Mouse (Mus musculus): ENCODE data around the gene Tescl. TPM values are rescaled to one million over a fixed set of nuclear protein-coding genes. Genes with fewer than 3 reads are reported as not detected.

Tescl gene
- polyA plus RNA-seq, 1 experiment = not detected

GRCm38 (mm10) chr7:24322593-24322992 is 11.1 kb downstream of the Tescl start:
- Histone ChIP-seq H3K4me3 (ENCODE audit: insufficient read depth, low read depth, low read length) (no peak overlapping the region), H3K27ac (ENCODE audit: insufficient read depth, low read depth, low read length) (no peak overlapping the region), H3K4me1 (ENCODE audit: control insufficient read depth, insufficient read depth, low read length) (peaks cover 11% of the 10 kb centered on the region)
- WGBS = 78% methylated on average over 4 of the region's 4 CpGs
- TF ChIP-seq CTCF (IDR thresholded peaks at IDR 0.05; ENCODE audit: insufficient read depth, low read depth, low read length) = no peak
- TF ChIP-seq POLR2A (IDR thresholded peaks at IDR 0.05; ENCODE audit: insufficient read depth, low read depth, low read length) = no peak

- Histone ChIP-seq H3K4me3 (ENCODE audit: insufficient read depth, low read depth, low read length) (no peak overlapping the region), H3K27ac (ENCODE audit: insufficient read depth, low read depth, low read length) (no peak overlapping the region), H3K4me1 (ENCODE audit: control insufficient read depth, insufficient read depth, low read length) (peaks cover 3% of the 10 kb centered on the region; the same call in 1 of the 2 replicates)
- 55% methylated on average over 6 of the region's 6 CpGs for WGBS
- TF ChIP-seq CTCF (IDR thresholded peaks at IDR 0.05; ENCODE audit: insufficient read depth, low read depth, low read length) (no peak), POLR2A (IDR thresholded peaks at IDR 0.05; ENCODE audit: insufficient read depth, low read depth, low read length) (no peak)
Observed at GRCm38 (mm10) chr7:24318942-24319341, 14.8 kb downstream of the Tescl start.

GRCm38 (mm10) chr7:24316567-24317092 is 17.1 kb downstream of the Tescl start, which contains the start of gene Zfp94:
Gene Zfp94, minus strand, starts transcription at chr7:24316666.
- Histone ChIP-seq H3K4me3 (ENCODE audit: insufficient read depth, low read depth, low read length) (peak within 1 kb of the TSS; percentile 52), H3K4me1 (ENCODE audit: control insufficient read depth, insufficient read depth, low read length) (peaks cover 3% of the 10 kb centered on the region; the same call in 1 of the 2 replicates), H3K27ac (ENCODE audit: insufficient read depth, low read depth, low read length) (peak within 1 kb of the TSS; percentile 57)
- WGBS = under 1% methylated on average over 33 of the region's 33 CpGs
- no peak for TF ChIP-seq CTCF (IDR thresholded peaks at IDR 0.05; ENCODE audit: insufficient read depth, low read depth, low read length)
- peak; percentile 21; the same call in 1 of the 2 replicates for TF ChIP-seq POLR2A (IDR thresholded peaks at IDR 0.05; ENCODE audit: insufficient read depth, low read depth, low read length)

DNA sequence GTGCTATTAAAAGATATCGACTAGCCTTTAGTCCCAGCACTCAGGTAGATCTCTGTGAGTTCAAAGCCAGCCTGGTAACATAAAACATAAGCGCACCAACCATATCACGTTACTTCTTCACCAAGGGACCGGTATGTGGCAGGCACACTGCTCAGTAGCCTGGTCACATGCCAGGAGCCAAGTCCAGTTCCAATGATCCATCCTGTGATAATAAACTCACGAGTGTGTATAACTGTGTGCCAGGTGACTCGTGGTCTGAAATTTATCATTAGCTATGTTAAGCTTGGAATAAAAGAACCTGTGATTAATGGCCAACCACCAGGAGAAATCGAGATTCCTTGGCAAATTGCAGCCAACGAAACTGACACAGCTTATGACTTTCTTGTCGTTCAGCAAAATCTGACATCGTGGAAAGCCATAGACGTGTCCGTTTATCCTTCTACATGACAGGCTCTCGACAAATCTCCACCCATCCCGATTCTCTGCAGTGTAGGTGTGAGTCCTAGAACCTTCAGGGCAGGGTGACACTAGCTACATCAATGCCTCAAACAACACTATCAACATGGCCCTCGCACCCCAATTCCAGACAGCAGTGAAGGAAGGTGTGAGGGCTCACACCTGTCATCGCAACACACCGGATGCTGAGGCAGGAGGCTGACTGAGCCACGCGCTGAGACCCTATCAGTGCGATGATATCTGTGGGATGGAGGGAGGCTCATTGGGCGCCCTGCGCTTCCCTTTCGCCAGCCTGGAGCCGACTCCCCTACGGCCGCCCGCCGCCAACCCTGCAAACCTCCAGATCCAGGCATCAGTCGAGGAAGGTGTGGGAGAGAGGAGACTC is 17.8 kb downstream of the Tescl start:
- Histone ChIP-seq H3K27ac (ENCODE audit: insufficient read depth, low read depth, low read length) (peak overlapping the region; percentile 3; the same call in 1 of the 2 replicates), H3K4me3 (ENCODE audit: insufficient read depth, low read depth, low read length) (peak overlapping the region; percentile 52), H3K4me1 (ENCODE audit: control insufficient read depth, insufficient read depth, low read length) (peaks cover 3% of the 10 kb centered on the region; the same call in 1 of the 2 replicates)
- WGBS = 18% methylated on average over 29 of the region's 29 CpGs
- TF ChIP-seq POLR2A (IDR thresholded peaks at IDR 0.05; ENCODE audit: insufficient read depth, low read depth, low read length) = 0 out of 2 replicates have a peak, but pooled peaks have one; percentile 75
- no peak for TF ChIP-seq CTCF (IDR thresholded peaks at IDR 0.05; ENCODE audit: insufficient read depth, low read depth, low read length)

DNA sequence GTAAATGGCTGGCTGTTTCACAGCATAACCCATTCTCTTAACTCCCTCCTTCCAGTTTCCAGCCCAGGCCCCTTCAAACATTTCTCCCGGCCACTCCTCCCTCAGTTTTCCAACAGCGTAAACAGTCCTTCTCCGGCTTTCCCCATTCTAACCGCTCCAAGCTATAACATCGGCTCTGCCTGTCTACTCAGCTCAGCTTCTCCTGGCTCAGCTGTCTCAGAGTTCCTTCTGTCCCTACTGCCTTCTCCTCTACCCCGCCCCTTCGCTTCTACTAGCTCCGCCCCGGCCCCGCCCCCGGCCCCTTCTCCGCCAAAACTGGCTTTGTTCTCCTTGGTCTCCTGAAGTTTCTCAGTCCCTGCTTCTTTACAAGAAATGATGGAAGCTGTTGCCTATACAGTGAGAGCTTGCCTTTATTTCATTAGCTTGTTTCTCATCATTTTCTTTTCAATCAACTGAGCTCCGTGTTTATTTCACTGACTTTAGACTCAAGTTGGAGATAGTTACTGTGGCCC is 32.9 kb downstream of the Tescl start, which contains the start of gene Zfp61:
Zfp61 (minus strand) TSS at position 462 of the 512 bp plus-strand sequence.
- no peak for TF ChIP-seq CTCF (IDR thresholded peaks at IDR 0.05; ENCODE audit: insufficient read depth, low read depth, low read length)
- no peak for TF ChIP-seq POLR2A (IDR thresholded peaks at IDR 0.05; ENCODE audit: insufficient read depth, low read depth, low read length)
- 4% methylated on average over 13 of the region's 13 CpGs for WGBS
- Histone ChIP-seq H3K4me3 (ENCODE audit: insufficient read depth, low read depth, low read length) (0 out of 2 replicates have a peak within 1 kb of the TSS, but pooled peaks have one; percentile 22), H3K27ac (ENCODE audit: insufficient read depth, low read depth, low read length) (no peak within 1 kb of the TSS), H3K4me1 (ENCODE audit: control insufficient read depth, insufficient read depth, low read length) (peaks cover 9% of the 10 kb centered on the region)

- WGBS = 1% methylated on average over 18 of the region's 18 CpGs
- TF ChIP-seq POLR2A (IDR thresholded peaks at IDR 0.05; ENCODE audit: insufficient read depth, low read depth, low read length) (no peak), CTCF (IDR thresholded peaks at IDR 0.05; ENCODE audit: insufficient read depth, low read depth, low read length) (no peak)
- H3K4me3 ChIP-seq (ENCODE audit: insufficient read depth, low read depth, low read length) = peak overlapping the region; percentile 54
- peak overlapping the region; percentile 77 for H3K27ac ChIP-seq (ENCODE audit: insufficient read depth, low read depth, low read length)
- H3K4me1 ChIP-seq (ENCODE audit: control insufficient read depth, insufficient read depth, low read length) = peaks cover 9% of the 10 kb centered on the region
Observed at GRCm38 (mm10) chr7:24299823-24300481, 33.8 kb downstream of the Tescl start.

DNA sequence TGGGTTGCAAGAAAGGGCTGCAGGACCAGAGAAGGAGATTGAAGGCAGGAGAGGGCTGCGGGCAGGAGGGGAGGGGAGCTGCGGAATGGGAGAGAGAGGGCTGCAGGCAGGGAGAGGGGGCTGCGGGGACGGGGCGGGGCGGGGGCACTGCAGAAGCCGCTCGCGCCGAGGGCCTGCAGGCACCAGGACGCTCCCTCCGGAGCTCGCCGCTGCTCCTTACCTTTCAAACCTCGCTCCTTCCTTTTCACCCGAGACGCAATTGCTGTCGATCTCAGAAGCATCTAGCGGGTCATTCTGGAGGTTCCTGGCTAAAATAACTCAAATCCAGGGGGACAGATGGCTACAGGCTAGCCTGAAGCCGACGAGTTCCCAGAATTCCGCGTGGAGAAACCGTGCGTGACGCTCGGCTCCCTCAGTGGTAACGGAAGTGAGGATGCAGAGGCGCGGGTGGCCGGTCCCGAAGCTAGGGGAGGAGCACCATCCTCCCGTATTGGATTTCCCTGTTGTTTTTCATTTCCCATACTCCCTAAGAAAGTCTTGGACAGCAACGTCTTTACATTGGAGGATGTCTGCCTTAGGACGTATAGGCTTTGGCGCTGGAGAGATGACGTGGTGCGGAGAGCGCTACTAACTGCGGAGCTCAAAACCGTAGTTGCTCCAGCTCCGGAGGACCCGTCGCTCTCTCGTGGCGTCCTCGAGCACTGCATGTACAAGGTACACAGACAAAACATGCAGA is 34.6 kb downstream of the Tescl start:
- under 1% methylated on average over 42 of the region's 47 CpGs for WGBS
- peaks cover 9% of the 10 kb centered on the region for H3K4me1 ChIP-seq (ENCODE audit: control insufficient read depth, insufficient read depth, low read length)
- TF ChIP-seq CTCF (IDR thresholded peaks at IDR 0.05; ENCODE audit: insufficient read depth, low read depth, low read length) = no peak
- peak; percentile 61; the same call in 1 of the 2 replicates for TF ChIP-seq POLR2A (IDR thresholded peaks at IDR 0.05; ENCODE audit: insufficient read depth, low read depth, low read length)

GRCm38 (mm10) chr7:24298635-24298972 is 35.1 kb downstream of the Tescl start:
- Histone ChIP-seq H3K4me1 (ENCODE audit: control insufficient read depth, insufficient read depth, low read length) (peaks cover 9% of the 10 kb centered on the region), H3K27ac (ENCODE audit: insufficient read depth, low read depth, low read length) (no peak overlapping the region), H3K4me3 (ENCODE audit: insufficient read depth, low read depth, low read length) (peak overlapping the region; percentile 64)
- no peak for TF ChIP-seq POLR2A (IDR thresholded peaks at IDR 0.05; ENCODE audit: insufficient read depth, low read depth, low read length)
- TF ChIP-seq CTCF (IDR thresholded peaks at IDR 0.05; ENCODE audit: insufficient read depth, low read depth, low read length) = no peak
- WGBS = under 1% methylated on average over 12 of the region's 12 CpGs

More for the DNA sequence above, 34.6 kb downstream of the Tescl start:
- Histone ChIP-seq H3K4me3 (ENCODE audit: insufficient read depth, low read depth, low read length) (peak overlapping the region; percentile 64), H3K27ac (ENCODE audit: insufficient read depth, low read depth, low read length) (peak overlapping the region; percentile 66)

Measured in olfactory bulb, adult 2 months (tissue).